Mouse (Mus musculus) spleen, embryonic (tissue): ENCODE data around the gene Gm28048.

ENCODE experiments used
- CTCF ChIA-PET: fragments of 350-600 bp; sonication (Branson Sonifier 250); formaldehyde crosslinking; loops from one replicate; lab custom pipeline; 2022; lab: Charles Lee

Gene Gm28048

GRCm38 (mm10) chr11:22990393-22991126 lies 8.7 kb upstream of the Gm28048 start, which contains the start of gene Cct4:
Gene Cct4 (plus strand): TSS chr11:22990519.
- CTCF ChIA-PET: interaction anchor here (0.5 to 1.7 kb wide), 3 partner anchors 17 to 285 kb away, joined by 3 to 7 read pairs (median 3); partner anchors contain the start of gene Fam161a

GRCm38 (mm10) chr11:22989786-22990185 lies 7.9 kb upstream of the Gm28048 start:
- CTCF ChIA-PET: interaction anchor here (0.6 to 1.7 kb wide), 3 partner anchors 18 to 159 kb away, joined by 3 to 5 read pairs (median 3); partner anchors contain the start of gene Fam161a

- CTCF ChIA-PET: interaction anchor here (0.7 to 0.9 kb wide), 3 partner anchors 15 to 1661 kb away, joined by 3 to 17 read pairs (median 6); no protein-coding TSS in a partner anchor
These were observed 5.5 kb upstream of the Gm28048 start for GRCm38 (mm10) chr11:22987357-22987756.

GRCm38 (mm10) chr11:22985510-22985909 lies 3.6 kb upstream of the Gm28048 start:
- CTCF ChIA-PET: no interaction called here

GRCm38 (mm10) chr11:22982846-22983245 lies 956 bp upstream of the Gm28048 start:
- CTCF ChIA-PET: interaction anchor here (0.7 to 0.9 kb wide), 4 partner anchors 27 to 693 kb away, joined by 3 to 8 read pairs (median 4); no protein-coding TSS in a partner anchor

GRCm38 (mm10) chr11:22981543-22981950 lies 343 bp downstream of the Gm28048 start:
- CTCF ChIA-PET: no interaction called here

GRCm38 (mm10) chr11:22981041-22981440 lies 849 bp downstream of the Gm28048 start:
- CTCF ChIA-PET: interaction anchor here (0.7 kb wide), 1 partner anchor 169 kb away, joined by 3 read pairs; no protein-coding TSS in a partner anchor

GRCm38 (mm10) chr11:22979221-22979620 lies 2.7 kb downstream of the Gm28048 start:
- CTCF ChIA-PET: no interaction called here

GRCm38 (mm10) chr11:22978711-22979110 lies 3.2 kb downstream of the Gm28048 start:
- CTCF ChIA-PET: no interaction called here

- CTCF ChIA-PET: no interaction called here
These were observed 3.7 kb downstream of the Gm28048 start for GRCm38 (mm10) chr11:22978215-22978614.

GRCm38 (mm10) chr11:22973599-22973998 lies 8.3 kb downstream of the Gm28048 start:
- CTCF ChIA-PET: no interaction called here

GRCm38 (mm10) chr11:22972746-22973526 lies 9.0 kb downstream of the Gm28048 start:
- CTCF ChIA-PET: interaction anchor here (0.5 kb wide), 1 partner anchor 15 kb away, joined by 6 read pairs; no protein-coding TSS in a partner anchor

- CTCF ChIA-PET: interaction anchor here (0.5 kb wide), 1 partner anchor 16 kb away, joined by 6 read pairs; no protein-coding TSS in a partner anchor
These were observed 9.8 kb downstream of the Gm28048 start, which contains the start of gene Zrsr1 for GRCm38 (mm10) chr11:22971835-22972709. Gene Zrsr1 (plus strand): TSS chr11:22972005.

- CTCF ChIA-PET: interaction anchor here (0.6 kb wide), 1 partner anchor 1108 kb away, joined by 3 read pairs; no protein-coding TSS in a partner anchor
These were observed 11.3 kb downstream of the Gm28048 start for GRCm38 (mm10) chr11:22970546-22970945.

GRCm38 (mm10) chr11:22969486-22969885 lies 12.4 kb downstream of the Gm28048 start:
- CTCF ChIA-PET: no interaction called here

GRCm38 (mm10) chr11:22965503-22965902 lies 16.4 kb downstream of the Gm28048 start:
- CTCF ChIA-PET: interaction anchor here (0.5 kb wide), 1 partner anchor 400 kb away, joined by 3 read pairs; no protein-coding TSS in a partner anchor

- CTCF ChIA-PET: interaction anchor here (0.7 kb wide), 1 partner anchor 1727 kb away, joined by 9 read pairs; no protein-coding TSS in a partner anchor
These were observed 17.5 kb downstream of the Gm28048 start for GRCm38 (mm10) chr11:22964401-22964800.

GRCm38 (mm10) chr11:22962101-22962500 lies 19.8 kb downstream of the Gm28048 start:
- CTCF ChIA-PET: no interaction called here

GRCm38 (mm10) chr11:22957791-22958374 lies 24.0 kb downstream of the Gm28048 start:
- CTCF ChIA-PET: interaction anchor here (0.6 to 1.1 kb wide), 7 partner anchors 57 to 611 kb away, joined by 3 to 8 read pairs (median 5); no protein-coding TSS in a partner anchor

- CTCF ChIA-PET: interaction anchor here (1.2 kb wide), 1 partner anchor 280 kb away, joined by 4 read pairs; no protein-coding TSS in a partner anchor
These were observed 25.1 kb downstream of the Gm28048 start for GRCm38 (mm10) chr11:22956830-22957229.
